Mouse (Mus musculus) macrophage (primary cell): Measurements from ENCODE around the gene B230219D22Rik. TPM values are rescaled to one million over a fixed set of nuclear protein-coding genes. Genes with fewer than 3 reads are reported as not detected.

Source experiments
- H3K27ac ChIP-seq: fragments of 350-480 bp; formaldehyde crosslinking; 2 replicates; pipeline ENCODE4 v1.9.0; 2021
- H3K36me3 ChIP-seq: fragments of 350-480 bp; formaldehyde crosslinking; 2 replicates; pipeline ENCODE4 v1.9.0; 2021; ENCODE audit errors: inconsistent target
- H3K4me3 ChIP-seq: fragments of 350-480 bp; formaldehyde crosslinking; 2 replicates; pipeline ENCODE4 v1.9.0; 2021; ENCODE audit errors: inconsistent target
- H3K79me2 ChIP-seq: fragments of 350-480 bp; formaldehyde crosslinking; 2 replicates; pipeline ENCODE4 v1.9.0; 2021; ENCODE audit errors: inconsistent target
- WGBS: methylation state at CpG from one replicate; pipeline ENCODE4 v1.1.7; 2026; ENCODE audit warnings: inconsistent platforms; ENCODE audit not compliant: missing documents; 5-methylcytosine and 5-hydroxymethylcytosine counted together
- polyA plus RNA-seq: library from polyadenylated mRNA; stranded (reverse); fragments of 250-400 nt; gene quantifications from 3 replicates; pipeline ENCODE4 v1.2.4, GENCODE M21; 2018; ENCODE audit warnings: inconsistent platforms

Gene B230219D22Rik
- polyA plus RNA-seq, 1 experiment from 2014 or later, result 24.7 TPM

DNA sequence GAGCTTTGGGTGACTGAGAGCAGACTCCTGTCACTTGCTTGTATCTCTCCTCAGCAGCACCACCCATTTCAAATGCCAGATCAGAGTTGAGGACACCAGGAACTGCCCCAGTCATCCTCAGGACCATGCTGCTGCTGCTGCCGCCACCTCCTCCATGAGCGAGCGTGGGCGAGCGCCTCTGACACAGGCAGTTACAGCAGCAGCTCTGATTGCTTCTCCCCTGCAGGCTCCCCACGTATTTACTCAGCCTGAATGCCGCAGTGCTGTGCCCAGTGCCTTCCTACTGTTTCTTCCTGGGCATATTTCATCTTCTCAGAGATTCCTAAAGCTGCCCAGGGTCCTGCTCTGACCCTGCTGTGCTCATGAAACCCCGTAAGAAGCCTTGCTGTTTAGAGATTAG lies 49.4 kb downstream of the B230219D22Rik start:
- H3K27ac ChIP-seq, result no peak overlapping the region
- H3K36me3 ChIP-seq, result no peaks in the 10 kb centered on the region
- WGBS, result 97% methylated on average over 8 of the region's 8 CpGs
- H3K4me3 ChIP-seq, result no peak overlapping the region
- no peaks in the 10 kb centered on the region for H3K79me2 ChIP-seq

Other genes starting within 250 kb of the B230219D22Rik start
- 8.4 to 12.3 TPM (median 10.1 TPM) in 3 replicates for gene Grk6, start 248.1 kb upstream of the B230219D22Rik start, polyA plus RNA-seq
- gene Prr7, start 228.9 kb upstream of the B230219D22Rik start, polyA plus RNA-seq, result 0.27 TPM in 1 of 3 replicates, not detected in the others
- 0.10 TPM in 1 of 3 replicates, not detected in the others for gene Dbn1, start 205.0 kb upstream of the B230219D22Rik start, polyA plus RNA-seq
- gene Pdlim7, start 179.4 kb upstream of the B230219D22Rik start, polyA plus RNA-seq, result 0.40 to 3.3 TPM (median 0.44 TPM) in 3 replicates
- gene Dok3, start 163.8 kb upstream of the B230219D22Rik start, polyA plus RNA-seq, result 6.1 to 22.8 TPM (median 15.9 TPM) in 3 replicates
- 26.5 to 32.5 TPM (median 27.1 TPM) in 3 replicates for gene Ddx41, start 156.5 kb upstream of the B230219D22Rik start, polyA plus RNA-seq
- gene Fam193b, start 122.0 kb upstream of the B230219D22Rik start, polyA plus RNA-seq, result 11.7 to 25.1 TPM (median 12.9 TPM) in 3 replicates
- 100 to 185 TPM (median 135 TPM) in 3 replicates for gene Tmed9, start 119.4 kb upstream of the B230219D22Rik start, polyA plus RNA-seq
- gene B4galt7, start 93.2 kb upstream of the B230219D22Rik start, polyA plus RNA-seq, result 11.0 to 27.4 TPM (median 23.7 TPM) in 3 replicates
- 34.6 to 38.5 TPM (median 35.0 TPM) in 3 replicates for gene Caml, start 70.1 kb upstream of the B230219D22Rik start, polyA plus RNA-seq
- 30.1 to 38.6 TPM (median 34.6 TPM) in 3 replicates for gene Ddx46, start 58.1 kb upstream of the B230219D22Rik start, polyA plus RNA-seq
- 37.2 to 54.5 TPM (median 47.4 TPM) in 3 replicates for gene Txndc15, start 21.5 kb downstream of the B230219D22Rik start, polyA plus RNA-seq
- gene Pcbd2, start 34.2 kb downstream of the B230219D22Rik start, polyA plus RNA-seq, result 22.0 to 41.0 TPM (median 36.0 TPM) in 3 replicates
- gene Catsper3, start 91.4 kb downstream of the B230219D22Rik start, polyA plus RNA-seq, result not detected in 3 replicates
- gene Pitx1, start 143.1 kb downstream of the B230219D22Rik start, polyA plus RNA-seq, result not detected in 3 replicates